Mouse (Mus musculus) lung, adult 2 months (tissue): ENCODE measurements around the gene Tnfrsf1a.
"Not testable (repeated sequence)": the region's sequence is repeated elsewhere in the genome, so short reads cannot be mapped to it uniquely, and the experiment has no call there.

Experiments used
- CTCF ChIP-seq: fragments of 200-500 bp; IDR thresholded peaks from 2 replicates; pipeline ENCODE4 v1.5.1; 2011; ENCODE audit warnings: mild to moderate bottlenecking, low read length, control low read depth; ENCODE audit not compliant: insufficient read depth
- POLR2A ChIP-seq: fragments of 200-500 bp; IDR thresholded peaks from 2 replicates; pipeline ENCODE4 v1.6.1; 2011; ENCODE audit warnings: low read depth, mild to moderate bottlenecking, control low read depth, low read length, borderline replicate concordance; ENCODE audit errors: extremely low read depth

DNA sequence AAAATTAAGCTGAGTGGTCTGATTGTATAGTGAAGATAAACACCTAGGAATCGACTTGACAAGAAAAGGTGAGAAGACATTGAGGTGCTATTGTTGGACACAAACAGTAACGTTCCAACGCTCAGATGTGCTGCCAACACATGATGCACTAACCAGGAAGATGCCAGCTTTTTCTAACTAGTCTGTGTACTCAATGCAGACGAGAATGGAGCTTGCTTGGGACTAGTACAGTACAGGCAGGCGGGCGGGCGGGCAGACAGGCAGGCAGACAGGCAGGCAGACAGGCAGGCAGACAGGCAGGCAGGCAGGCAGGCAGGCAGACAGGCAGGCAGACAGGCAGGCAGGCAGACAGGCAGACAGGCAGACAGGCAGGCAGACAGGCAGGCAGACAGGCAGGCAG, 44.8 kb upstream of the Tnfrsf1a start:
- TF ChIP-seq CTCF, POLR2A: not testable (repeated sequence)
